Mouse (Mus musculus): Measurements from ENCODE around the gene Oxct1. TPM values are rescaled to one million over a fixed set of nuclear protein-coding genes. Genes with fewer than 3 reads are reported as not detected.

Oxct1 gene
- polyA plus RNA-seq, 1 experiment, result 37.6 TPM

DNA sequence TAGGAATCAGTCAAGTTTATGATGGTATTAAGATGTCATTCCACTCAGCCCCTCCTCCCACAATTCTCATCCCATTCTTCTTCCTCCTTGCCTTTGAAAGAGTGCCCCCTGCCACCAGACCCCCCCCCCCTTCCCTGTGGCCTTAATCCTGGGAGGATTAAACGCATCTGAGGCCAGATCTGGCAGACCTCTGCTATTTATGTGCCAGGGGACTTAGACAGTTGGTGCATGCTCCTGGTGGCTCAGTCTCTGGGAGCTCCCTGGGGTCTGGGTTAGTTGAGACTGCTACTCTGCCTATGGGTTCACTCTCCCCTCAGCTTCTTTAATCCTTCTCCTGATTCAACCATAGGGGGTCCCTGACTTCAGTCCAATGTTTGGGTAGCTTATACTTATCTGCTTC, 112.3 kb downstream of the Oxct1 start:
- Histone ChIP-seq H3K27ac (ENCODE audit: control insufficient read depth, insufficient read depth, low read depth, low read length) (no peak overlapping the region), H3K4me3 (ENCODE audit: control insufficient read depth, low read depth, low read length) (no peak overlapping the region), H3K27me3 (ENCODE audit: control insufficient read depth, insufficient read depth, low read length) (no peaks in the 10 kb centered on the region), H3K36me3 (ENCODE audit: control insufficient read depth, insufficient read depth, low read length) (no peaks in the 10 kb centered on the region), H3K4me1 (ENCODE audit: control insufficient read depth, insufficient read depth, low read length) (no peaks in the 10 kb centered on the region)
- TF ChIP-seq POLR2A (IDR thresholded peaks at IDR 0.05; ENCODE audit: control insufficient read depth, low read depth, low read length) (no peak), CTCF (IDR thresholded peaks at IDR 0.05; ENCODE audit: control insufficient read depth, insufficient read depth, insufficient replicate concordance, low read depth, low read length) (no peak)

DNA sequence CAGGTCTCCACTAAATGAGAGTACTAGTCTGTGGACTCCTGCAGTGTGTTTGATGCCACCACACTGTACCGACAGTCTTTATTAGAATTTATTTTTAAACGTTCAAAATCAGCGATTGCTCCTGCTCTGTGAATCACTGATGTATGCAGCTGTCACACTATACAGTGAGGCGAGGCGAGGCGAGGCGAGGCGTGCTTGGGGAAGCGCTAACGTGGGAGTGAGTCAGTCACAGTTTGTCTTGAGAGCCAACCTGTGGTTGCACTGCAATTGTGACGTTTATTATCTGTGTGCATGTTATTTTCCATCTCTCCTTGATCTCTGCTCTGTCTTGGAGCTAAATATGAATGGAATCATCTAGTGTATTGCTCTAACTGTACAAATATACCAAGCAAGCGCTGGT, 113.3 kb downstream of the Oxct1 start:
- TF ChIP-seq POLR2A (IDR thresholded peaks at IDR 0.05; ENCODE audit: control insufficient read depth, low read depth, low read length), result no peak
- TF ChIP-seq CTCF (IDR thresholded peaks at IDR 0.05; ENCODE audit: control insufficient read depth, insufficient read depth, insufficient replicate concordance, low read depth, low read length), result no peak

DNA sequence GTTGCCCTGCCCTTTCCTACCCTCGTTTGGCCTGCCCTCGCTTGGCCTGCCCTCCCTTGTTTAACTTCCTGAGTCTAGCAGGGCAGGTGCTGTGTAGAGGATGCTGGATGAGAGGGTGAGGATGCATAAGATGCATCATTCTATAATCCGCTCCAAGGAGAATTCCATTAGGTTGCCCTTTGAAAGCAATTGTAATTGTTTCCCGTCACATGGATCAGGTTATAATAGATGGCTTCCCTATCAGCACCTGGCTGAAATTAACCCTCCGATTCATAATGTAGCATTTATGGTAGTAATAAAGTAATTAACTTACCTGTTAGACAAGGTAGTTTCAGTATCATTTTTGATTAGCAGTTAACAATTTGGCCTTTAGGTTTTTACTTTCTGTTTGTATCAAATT, 119.2 kb downstream of the Oxct1 start:
- no peaks in the 10 kb centered on the region for H3K27me3 ChIP-seq (ENCODE audit: control insufficient read depth, insufficient read depth, low read length)
- TF ChIP-seq CTCF (IDR thresholded peaks at IDR 0.05; ENCODE audit: control insufficient read depth, insufficient read depth, insufficient replicate concordance, low read depth, low read length) (no peak), POLR2A (IDR thresholded peaks at IDR 0.05; ENCODE audit: control insufficient read depth, low read depth, low read length) (no peak)
- H3K27ac ChIP-seq (ENCODE audit: control insufficient read depth, insufficient read depth, low read depth, low read length), result no peak overlapping the region
- H3K4me3 ChIP-seq (ENCODE audit: control insufficient read depth, low read depth, low read length), result no peak overlapping the region
- no peaks in the 10 kb centered on the region for H3K4me1 ChIP-seq (ENCODE audit: control insufficient read depth, insufficient read depth, low read length)
- H3K36me3 ChIP-seq (ENCODE audit: control insufficient read depth, insufficient read depth, low read length), result no peaks in the 10 kb centered on the region

More for the DNA sequence above, 113.3 kb downstream of the Oxct1 start:
- Histone ChIP-seq H3K4me3 (ENCODE audit: control insufficient read depth, low read depth, low read length) (no peak overlapping the region), H3K27ac (ENCODE audit: control insufficient read depth, insufficient read depth, low read depth, low read length) (no peak overlapping the region), H3K36me3 (ENCODE audit: control insufficient read depth, insufficient read depth, low read length) (no peaks in the 10 kb centered on the region), H3K4me1 (ENCODE audit: control insufficient read depth, insufficient read depth, low read length) (no peaks in the 10 kb centered on the region), H3K27me3 (ENCODE audit: control insufficient read depth, insufficient read depth, low read length) (no peaks in the 10 kb centered on the region)

DNA sequence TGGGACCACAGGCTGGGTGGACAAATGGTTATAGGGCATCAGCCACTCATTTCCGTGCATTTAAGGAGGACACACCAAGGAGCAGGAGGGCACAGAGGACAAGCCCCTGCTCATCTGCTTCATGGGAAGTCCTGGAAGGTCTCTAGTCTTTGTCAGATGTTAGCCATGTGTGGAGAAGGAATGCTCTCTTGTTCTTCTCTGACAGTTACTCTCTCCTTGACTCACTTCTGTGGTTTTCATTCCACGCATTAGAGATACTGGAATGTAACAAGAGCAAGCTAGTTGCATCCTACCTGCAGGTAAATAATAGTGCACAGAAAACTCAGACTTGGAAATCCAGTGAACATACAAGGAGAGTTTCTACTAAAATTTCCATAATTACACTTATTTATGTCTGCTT, 121.5 kb downstream of the Oxct1 start:
- TF ChIP-seq POLR2A (IDR thresholded peaks at IDR 0.05; ENCODE audit: control insufficient read depth, low read depth, low read length) (no peak), CTCF (IDR thresholded peaks at IDR 0.05; ENCODE audit: control insufficient read depth, insufficient read depth, insufficient replicate concordance, low read depth, low read length) (no peak)
- H3K36me3 ChIP-seq (ENCODE audit: control insufficient read depth, insufficient read depth, low read length), result no peaks in the 10 kb centered on the region
- H3K4me1 ChIP-seq (ENCODE audit: control insufficient read depth, insufficient read depth, low read length), result no peaks in the 10 kb centered on the region
- no peaks in the 10 kb centered on the region for H3K27me3 ChIP-seq (ENCODE audit: control insufficient read depth, insufficient read depth, low read length)
- H3K27ac ChIP-seq (ENCODE audit: control insufficient read depth, insufficient read depth, low read depth, low read length), result no peak overlapping the region
- no peak overlapping the region for H3K4me3 ChIP-seq (ENCODE audit: control insufficient read depth, low read depth, low read length)

DNA sequence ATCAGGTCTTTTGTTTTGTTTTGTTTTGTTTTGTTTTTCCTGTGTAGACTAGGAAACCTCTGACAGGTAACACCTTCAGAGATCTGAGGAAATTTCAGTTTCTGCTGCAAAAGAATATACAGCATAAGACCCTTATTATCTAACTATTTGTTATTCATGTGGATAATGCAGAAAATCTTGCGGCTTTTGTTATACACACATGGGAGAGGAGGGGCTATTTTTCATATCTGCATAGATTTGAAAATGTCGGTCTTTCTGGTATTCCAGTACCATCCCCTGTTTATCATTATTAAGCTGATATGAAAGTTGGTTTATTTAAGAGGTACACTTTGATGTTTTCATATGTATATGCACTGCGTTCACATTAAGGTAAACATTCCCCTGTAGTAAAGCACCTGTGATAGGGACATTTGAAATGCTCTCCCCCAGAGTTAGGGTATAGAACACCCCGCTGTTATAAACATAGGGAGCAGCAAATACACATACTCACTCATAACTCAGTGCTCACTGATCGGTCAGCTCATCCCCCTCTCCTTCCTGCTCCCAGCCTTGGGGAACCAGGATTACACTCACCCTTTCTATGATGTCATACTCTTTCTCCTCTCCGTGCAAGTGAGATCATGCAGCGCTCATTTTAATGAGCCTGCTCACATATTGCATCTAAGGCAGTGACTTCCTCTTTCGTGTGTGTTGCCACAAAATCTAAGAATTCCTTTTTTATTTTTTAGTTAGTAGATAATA, 122.6 kb downstream of the Oxct1 start:
- H3K4me1 ChIP-seq (ENCODE audit: control insufficient read depth, insufficient read depth, low read length), result no peaks in the 10 kb centered on the region
- TF ChIP-seq CTCF (IDR thresholded peaks at IDR 0.05; ENCODE audit: control insufficient read depth, insufficient read depth, insufficient replicate concordance, low read depth, low read length) (no peak), POLR2A (IDR thresholded peaks at IDR 0.05; ENCODE audit: control insufficient read depth, low read depth, low read length) (no peak)
- H3K36me3 ChIP-seq (ENCODE audit: control insufficient read depth, insufficient read depth, low read length), result no peaks in the 10 kb centered on the region
- H3K4me3 ChIP-seq (ENCODE audit: control insufficient read depth, low read depth, low read length), result no peak overlapping the region
- H3K27me3 ChIP-seq (ENCODE audit: control insufficient read depth, insufficient read depth, low read length), result no peaks in the 10 kb centered on the region
- H3K27ac ChIP-seq (ENCODE audit: control insufficient read depth, insufficient read depth, low read depth, low read length), result no peak overlapping the region

DNA sequence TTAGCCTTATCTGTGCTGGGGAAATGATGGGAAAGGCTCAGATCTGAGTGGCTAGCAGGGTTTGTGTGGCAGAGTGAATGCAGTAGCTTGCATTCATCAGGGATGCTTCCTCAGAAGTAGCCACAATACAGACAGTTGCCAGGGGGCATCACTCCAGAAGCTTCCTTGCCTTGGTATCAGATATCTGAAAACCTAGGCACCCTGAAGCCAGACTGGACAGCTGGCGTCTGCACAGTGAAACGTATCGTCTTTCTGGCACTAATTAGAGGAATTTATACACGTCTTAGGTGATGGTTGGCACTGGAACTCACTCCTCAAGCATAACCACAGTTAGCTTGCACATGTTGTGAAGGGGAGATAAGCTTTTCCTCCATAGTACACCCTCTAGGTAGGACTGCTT, 128.5 kb downstream of the Oxct1 start:
- Histone ChIP-seq H3K4me1 (ENCODE audit: control insufficient read depth, insufficient read depth, low read length) (no peaks in the 10 kb centered on the region), H3K36me3 (ENCODE audit: control insufficient read depth, insufficient read depth, low read length) (no peaks in the 10 kb centered on the region), H3K27ac (ENCODE audit: control insufficient read depth, insufficient read depth, low read depth, low read length) (no peak overlapping the region), H3K27me3 (ENCODE audit: control insufficient read depth, insufficient read depth, low read length) (no peaks in the 10 kb centered on the region), H3K4me3 (ENCODE audit: control insufficient read depth, low read depth, low read length) (no peak overlapping the region)
- no peak for TF ChIP-seq CTCF (IDR thresholded peaks at IDR 0.05; ENCODE audit: control insufficient read depth, insufficient read depth, insufficient replicate concordance, low read depth, low read length)
- TF ChIP-seq POLR2A (IDR thresholded peaks at IDR 0.05; ENCODE audit: control insufficient read depth, low read depth, low read length), result no peak

DNA sequence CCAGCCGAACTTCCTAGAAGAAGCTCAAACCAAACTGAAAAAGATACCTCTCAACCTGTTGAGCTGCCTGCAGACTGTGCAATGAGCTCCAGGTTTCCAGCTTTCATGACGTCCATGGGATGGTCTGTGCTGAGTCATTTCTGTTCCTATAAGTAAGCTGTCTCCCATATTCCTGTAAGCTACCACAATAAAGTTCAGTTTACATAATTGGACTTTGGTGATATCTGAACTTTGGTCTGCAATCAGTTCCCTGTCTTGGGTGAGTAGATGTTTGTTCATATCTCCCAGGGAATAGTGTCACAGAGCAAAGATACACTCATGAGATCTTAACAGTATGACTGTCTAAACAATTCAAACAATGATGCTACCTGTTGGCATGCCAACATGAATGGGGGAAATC, 141.8 kb downstream of the Oxct1 start:
- TF ChIP-seq CTCF (IDR thresholded peaks at IDR 0.05; ENCODE audit: control insufficient read depth, insufficient read depth, insufficient replicate concordance, low read depth, low read length) (no peak), POLR2A (IDR thresholded peaks at IDR 0.05; ENCODE audit: control insufficient read depth, low read depth, low read length) (no peak)
- no peaks in the 10 kb centered on the region for H3K4me1 ChIP-seq (ENCODE audit: control insufficient read depth, insufficient read depth, low read length)
- no peaks in the 10 kb centered on the region for H3K27me3 ChIP-seq (ENCODE audit: control insufficient read depth, insufficient read depth, low read length)
- H3K27ac ChIP-seq (ENCODE audit: control insufficient read depth, insufficient read depth, low read depth, low read length), result no peak overlapping the region
- no peak overlapping the region for H3K4me3 ChIP-seq (ENCODE audit: control insufficient read depth, low read depth, low read length)
- H3K36me3 ChIP-seq (ENCODE audit: control insufficient read depth, insufficient read depth, low read length), result no peaks in the 10 kb centered on the region

Measured in testis, adult 2 months (tissue).